Mouse (Mus musculus): ENCODE data around the gene Pdcl2. TPM values are rescaled to one million over a fixed set of nuclear protein-coding genes. Genes with fewer than 3 reads are reported as not detected.
A peak's percentile ranks its signal among the peaks of the same experiment; 100 is the strongest.

Gene Pdcl2
- total RNA-seq (2021): not detected

DNA sequence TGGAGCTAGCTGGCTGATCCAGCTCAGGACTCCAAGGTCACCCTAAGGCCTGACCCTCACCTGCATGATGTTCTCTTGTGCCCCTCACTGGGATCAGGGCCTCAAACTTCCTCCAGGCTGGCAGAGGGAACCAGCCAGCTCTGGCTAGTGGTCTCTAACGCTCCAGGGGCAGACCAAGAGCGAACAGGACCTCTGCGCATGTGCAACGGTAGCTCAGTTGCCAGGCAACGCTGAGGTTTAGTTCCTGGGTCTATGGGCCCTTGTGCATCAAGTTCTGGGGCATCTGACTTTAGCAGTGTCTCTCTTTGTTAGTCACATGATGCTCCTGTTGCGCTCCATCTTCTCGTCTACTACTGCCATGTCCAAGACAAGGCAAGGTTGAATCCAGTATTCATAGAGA is at the start of gene Pdcl2:
Gene Pdcl2, minus strand, starts transcription at position 204 of the 400 bp plus-strand sequence.
- no peak for DNase-seq (ENCODE audit: extremely low spot score in 1 of 2, low spot score in 1 of 2)

DNA sequence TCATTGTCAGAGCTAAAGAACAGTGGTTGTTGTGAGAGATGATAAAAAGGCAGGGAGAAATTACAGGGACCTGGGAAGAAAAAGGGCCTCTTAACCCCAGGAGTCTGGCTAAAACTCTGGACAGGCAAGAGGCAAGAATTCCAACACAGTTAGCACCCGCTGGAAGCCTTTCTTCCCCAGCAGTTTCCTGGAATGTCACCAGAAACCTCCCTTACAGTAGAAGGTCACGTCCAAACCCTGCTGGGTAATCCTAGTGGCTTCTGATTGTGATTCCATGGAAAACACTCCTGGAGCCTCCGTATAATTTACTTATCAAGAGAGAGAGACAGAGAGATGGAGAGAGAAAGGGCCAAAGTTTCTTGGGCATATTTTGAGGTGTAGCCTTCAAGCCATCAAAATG is 48.3 kb upstream of the Pdcl2 start:
- DNase-seq (ENCODE audit: extremely low spot score in 1 of 2, low spot score in 1 of 2): no peak

DNA sequence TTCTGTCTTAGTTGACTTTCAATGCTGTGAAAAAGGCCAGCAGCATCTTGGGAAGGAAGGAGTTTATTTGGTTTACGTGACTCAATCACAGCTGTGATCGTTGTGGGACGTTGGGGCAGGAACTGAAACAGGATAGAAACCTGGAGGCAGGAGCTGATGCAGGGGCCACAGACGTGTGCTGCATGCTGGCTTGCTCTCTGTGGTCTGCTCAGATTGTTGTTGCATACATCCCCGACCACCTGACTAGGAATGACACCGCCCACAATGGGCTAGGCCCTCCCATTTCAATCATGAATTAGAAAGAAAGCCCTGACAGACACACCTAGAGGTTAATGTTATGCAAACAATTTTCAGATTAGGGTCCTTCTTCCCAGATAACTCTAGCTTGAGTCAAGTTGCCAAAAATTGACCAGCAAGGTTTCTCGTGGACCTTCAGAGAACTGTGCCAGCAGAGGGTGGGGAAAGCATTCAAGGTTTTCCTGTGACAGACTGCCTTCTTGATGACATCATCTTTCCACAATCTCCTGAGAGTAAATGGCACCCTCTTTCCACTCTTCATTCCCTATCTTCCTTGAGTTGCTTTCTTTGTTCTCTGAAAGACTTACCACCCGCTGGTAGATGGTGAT is 38.4 kb upstream of the Pdcl2 start:
- no peak for DNase-seq (ENCODE audit: extremely low spot score in 1 of 2, low spot score in 1 of 2)

DNA sequence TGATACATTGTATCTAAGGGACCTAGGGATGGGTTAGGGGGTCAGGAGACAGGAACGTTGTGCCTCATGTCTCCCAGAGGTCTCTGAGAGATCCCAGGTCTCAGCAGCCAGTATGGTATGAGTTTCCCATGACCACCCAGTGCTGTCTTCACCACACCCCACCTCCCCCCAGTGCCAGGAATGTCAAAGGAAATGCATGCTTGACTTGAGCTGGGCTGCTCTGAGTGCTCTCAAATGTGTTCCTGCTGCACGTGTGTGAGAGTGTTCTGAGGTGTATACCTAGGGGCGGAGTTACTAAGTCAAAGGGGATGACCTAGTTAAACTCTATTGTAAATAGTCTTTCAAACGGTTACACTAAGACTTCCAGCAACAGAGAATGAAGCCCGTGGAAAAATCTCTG is 34.5 kb upstream of the Pdcl2 start:
- no peak for DNase-seq (ENCODE audit: extremely low spot score in 1 of 2, low spot score in 1 of 2)

DNA sequence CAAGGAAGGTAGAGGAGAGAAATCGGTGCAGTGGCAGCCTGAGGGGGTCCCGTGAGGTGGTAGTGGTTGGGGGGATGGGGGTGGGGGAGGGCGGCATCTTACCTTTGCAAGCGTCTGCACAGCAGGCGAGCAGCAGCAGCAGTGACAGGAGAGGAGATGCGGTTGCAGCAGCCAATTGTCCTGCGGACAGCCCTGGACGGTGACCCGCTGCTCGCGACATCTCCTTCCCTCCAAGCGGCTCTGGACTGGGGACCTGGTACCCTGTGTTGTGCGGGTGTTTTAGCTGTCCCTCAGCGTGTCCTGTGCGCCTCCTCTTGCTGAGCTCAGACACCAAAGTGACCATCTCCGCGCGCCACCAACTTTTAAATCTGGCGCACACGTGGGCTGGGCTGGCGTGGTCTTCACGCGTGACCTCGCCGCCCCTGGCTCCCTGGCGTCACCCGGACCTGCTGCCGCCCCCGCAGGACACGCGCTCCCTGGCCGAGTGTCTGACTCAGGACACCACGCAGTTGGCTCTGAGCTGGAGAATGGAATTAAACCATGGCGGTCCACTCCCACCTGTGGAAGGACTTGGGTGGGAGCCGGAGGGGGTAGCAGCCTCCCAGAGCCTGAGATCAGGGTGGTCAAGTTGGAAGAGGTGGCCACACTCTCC is 32.6 kb upstream of the Pdcl2 start, which contains the start of gene Nmu:
Gene Nmu, minus strand, starts transcription at position 336 of the 652 bp plus-strand sequence.
- DNase-seq (ENCODE audit: extremely low spot score in 1 of 2, low spot score in 1 of 2): no peak

DNA sequence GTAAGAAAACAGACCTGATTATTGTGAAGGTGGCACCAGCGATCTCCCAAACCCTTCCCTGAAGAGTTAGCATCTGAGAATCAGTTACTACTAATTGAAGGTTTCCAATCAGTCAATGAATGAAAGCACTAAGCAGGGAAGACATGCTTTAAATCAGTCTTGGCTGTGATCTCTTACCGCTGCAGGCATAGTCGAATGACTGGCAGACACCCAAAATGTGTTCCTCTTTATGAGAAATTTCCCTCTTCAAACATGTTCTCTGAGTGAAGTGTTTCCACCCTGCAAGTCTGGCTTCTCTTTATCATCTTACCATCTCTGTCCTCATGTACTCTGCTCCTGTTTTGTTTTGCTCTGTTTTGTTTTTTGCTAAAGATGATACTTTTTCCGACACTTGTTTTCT is 29.8 kb upstream of the Pdcl2 start:
- DNase-seq (ENCODE audit: extremely low spot score in 1 of 2, low spot score in 1 of 2): no peak

DNA sequence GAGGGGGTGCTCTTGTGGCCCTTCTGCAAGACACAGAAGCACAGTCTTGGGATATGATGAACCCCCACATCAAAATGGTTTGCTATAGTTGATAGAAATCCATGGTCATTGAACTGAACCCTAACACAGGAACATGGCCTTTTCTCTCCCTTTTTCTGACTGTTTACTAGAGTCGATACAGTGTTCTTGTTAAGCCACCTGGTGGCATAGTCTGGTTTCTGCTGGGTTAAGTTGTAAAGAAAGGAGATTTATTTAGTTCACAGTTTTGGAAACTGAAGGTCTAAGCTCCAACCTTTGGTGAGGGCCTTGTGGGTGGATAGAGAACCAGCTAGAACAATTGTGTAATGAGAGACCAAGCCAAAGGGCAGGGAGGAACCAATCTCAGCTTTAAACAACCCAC is 29.1 kb upstream of the Pdcl2 start:
- no peak for DNase-seq (ENCODE audit: extremely low spot score in 1 of 2, low spot score in 1 of 2)

DNA sequence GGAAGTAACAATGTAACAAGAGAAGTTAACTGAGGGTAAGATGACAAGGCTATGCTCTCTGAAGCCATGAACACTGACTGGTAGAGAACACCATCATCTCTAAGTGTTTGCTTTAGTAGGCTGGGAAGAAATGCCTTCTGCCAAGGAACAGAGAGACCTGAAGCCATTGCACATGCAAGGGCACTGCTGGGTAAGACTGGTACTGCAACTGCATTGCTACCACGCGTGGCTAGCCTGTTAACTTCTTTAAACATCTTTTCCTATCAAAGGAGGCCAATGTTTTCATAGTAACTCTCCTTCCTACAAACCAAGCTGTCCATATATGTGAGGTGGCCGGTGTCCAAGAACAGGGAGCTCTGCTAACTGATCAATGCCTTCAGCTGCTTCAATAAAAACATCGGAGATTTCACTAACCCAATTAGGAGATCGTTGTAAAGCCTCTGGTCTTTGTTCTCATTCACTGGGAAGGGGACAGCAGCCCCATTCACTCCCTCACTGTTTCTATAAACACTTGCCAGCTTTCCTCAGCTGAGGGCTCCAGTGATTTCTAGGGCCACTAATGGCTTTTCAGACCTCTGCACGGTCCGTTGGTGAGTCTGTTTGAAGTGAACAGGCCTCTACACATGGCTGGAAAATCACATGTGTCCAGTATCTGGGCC is 21.1 kb upstream of the Pdcl2 start:
- DNase-seq (ENCODE audit: extremely low spot score in 1 of 2, low spot score in 1 of 2): no peak

DNA sequence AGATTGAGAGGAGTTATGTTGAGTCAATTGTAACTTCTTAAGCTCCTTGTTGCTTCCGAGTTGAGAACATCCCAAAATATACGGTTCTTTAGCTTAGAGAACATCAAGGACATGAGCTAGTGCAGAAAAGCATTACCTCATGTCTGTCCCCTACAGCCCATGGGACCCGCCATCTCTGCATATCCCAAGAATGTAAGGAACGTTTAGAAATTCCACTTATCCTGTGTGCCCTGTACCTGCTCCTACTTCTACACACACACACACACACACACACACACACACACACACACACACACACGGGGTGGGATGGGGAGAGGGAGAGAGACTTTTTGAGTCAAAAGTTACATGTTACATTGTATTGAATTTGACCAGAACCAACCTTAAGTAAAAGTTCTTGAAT is 20.6 kb upstream of the Pdcl2 start:
- DNase-seq (ENCODE audit: extremely low spot score in 1 of 2, low spot score in 1 of 2): no peak

DNA sequence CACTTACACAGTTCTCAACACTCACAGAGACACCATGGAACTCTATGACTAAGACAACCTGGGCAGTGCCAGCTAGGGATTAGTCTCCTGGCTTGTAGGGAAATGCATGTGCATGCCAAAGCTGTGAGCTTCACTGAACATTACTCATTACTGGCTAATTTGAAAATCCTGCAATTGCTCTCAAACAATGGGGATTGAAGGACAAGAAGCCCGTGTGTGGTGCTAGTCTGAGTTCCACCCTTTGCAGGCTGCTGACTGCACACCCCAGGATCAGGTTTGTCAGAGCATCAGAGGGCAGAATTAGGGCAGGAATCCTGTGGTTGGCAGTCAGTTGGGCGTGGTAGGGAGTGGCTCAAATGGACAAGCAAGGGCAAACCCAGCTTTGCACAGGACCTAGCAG is 15.2 kb upstream of the Pdcl2 start:
- no peak for DNase-seq (ENCODE audit: extremely low spot score in 1 of 2, low spot score in 1 of 2)

DNA sequence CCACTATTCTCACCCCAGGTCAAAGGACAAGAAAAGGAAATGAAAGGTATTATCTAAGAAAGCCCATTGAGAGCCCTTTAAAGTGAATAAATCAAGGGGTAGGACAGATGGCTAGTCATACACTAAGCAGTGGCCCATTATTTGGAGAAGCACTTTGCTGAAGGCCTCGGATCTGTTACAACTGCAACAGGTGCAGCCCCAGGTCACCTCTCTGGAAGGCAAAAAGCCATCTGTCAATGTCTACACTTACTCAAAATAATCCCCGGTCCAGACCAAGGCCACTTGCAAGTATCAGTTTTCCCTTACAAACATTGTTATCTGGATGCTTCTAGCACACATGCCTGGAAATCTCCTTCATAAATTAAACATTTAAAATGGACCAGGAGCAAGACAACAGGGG is 10.0 kb upstream of the Pdcl2 start:
- DNase-seq (ENCODE audit: extremely low spot score in 1 of 2, low spot score in 1 of 2): no peak

DNA sequence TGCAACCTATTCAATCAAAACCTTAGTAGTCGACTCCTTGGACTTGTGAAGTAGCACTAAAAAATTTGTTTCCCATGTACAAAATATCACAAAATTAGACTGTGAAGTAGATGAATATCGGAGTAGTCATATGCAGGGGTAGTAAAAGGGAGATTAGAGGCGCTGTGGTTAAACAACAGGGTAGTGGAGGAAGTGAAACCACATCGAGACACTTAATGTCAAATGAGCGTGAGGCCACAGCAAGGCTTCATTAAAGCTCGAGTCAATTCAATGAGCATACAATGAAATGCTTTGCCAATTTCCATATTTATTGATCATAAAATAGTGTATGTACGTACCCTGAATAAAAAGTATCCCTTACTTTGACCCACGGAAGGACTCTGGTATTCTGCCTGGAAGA is 6.1 kb upstream of the Pdcl2 start:
- no peak for DNase-seq (ENCODE audit: extremely low spot score in 1 of 2, low spot score in 1 of 2)

DNA sequence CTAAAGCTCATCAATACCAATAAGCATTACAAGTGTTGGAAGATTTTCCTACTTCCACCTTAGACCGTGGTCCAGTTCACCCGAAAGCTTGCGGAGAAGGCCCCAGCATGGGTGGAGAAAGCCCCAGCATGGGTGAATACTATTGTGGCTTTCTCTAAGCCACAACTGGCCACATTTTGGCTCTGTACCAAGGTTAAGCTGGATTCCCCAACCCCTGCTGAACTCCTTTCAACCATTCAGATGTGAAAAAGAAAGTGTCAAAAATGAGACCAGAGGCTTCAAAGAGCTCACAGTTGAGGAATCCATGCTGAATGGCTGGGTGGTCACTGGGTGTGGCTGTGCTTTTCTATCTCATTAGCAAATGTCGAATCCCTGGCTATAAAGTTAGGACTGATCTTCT is 2.9 kb upstream of the Pdcl2 start:
- no peak for DNase-seq (ENCODE audit: extremely low spot score in 1 of 2, low spot score in 1 of 2)

DNA sequence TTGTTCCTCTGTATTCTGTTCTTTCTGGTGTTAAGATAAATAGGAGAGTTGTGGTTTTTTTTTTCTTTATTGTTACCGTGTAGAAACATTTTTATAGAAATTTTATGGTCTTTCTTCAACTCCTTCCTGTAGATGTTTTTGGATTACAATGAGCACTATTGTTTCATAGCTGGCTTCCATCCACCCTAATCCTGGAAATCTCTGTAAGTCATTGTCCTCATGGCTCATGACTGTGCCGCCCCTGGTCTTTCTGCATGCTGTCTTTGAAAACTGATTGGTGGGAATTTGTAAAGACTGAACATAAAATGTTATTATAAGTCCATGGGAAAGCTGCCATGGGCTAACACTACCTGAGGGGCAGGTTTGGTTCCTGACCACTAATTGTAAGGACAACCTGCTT is 3.7 kb downstream of the Pdcl2 start:
- no peak for DNase-seq (ENCODE audit: extremely low spot score in 1 of 2, low spot score in 1 of 2)

DNA sequence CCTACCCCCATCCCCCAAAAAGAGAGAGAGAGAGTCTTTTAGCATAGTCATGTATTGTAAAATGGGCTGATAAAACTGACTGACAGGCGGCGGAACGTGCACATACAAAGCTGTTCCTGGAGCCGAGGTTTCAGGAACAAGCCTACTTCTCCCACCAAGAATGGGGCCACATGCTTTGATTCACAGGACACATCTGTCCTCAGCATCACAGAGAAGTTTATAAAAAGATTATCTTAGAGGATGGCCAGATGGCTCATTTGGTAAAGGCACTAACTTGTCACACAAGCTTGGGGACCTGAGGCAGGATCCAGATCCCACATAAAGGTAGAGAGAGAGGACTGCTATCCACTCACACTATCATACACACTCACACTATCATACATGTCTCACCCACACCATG is 5.8 kb downstream of the Pdcl2 start:
- DNase-seq (ENCODE audit: extremely low spot score in 1 of 2, low spot score in 1 of 2): no peak

DNA sequence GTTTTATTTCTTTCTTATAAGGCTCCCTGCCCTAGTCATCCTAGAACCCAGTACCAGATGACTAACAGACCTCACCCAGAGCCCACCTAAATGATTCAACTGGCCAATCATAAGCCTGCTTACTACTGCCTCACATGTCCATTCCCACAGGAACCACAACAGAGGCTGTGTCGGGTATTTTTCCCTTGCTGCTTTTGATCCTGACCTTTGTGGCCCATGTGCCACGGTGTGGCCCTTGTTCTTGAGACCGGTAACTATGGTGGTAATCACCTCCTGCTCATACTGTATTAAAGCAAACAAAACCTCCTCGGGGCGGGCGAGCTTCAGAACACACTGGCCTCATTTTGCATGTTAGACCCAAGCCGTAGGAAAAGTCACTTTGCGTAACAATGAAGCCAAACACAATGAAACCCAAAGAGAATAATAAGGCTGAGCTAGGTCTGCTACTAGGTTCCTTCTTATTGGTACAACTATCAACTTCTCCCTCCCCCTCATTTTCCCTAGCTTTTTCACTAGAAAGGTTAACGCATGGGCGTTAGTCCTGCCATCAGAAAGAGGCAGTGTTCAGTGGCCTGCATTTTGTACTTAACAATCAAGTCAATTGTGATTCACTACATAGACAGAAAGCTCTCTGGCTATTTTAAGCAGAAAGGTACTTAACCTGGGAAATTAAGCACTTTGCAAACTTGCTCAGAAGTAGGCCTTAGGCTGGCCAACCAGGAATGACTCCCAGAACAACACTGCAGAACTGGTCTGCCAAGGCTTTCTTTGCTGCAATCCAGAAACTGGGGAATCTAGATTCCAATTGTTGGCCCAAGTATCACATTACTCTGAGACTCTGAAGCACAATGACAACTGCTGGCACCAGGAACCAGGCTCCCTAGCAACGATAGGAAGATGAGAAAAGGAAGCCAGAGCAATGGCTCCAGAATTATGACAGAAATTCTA is 9.4 kb downstream of the Pdcl2 start:
- DNase-seq (ENCODE audit: extremely low spot score in 1 of 2, low spot score in 1 of 2): no peak

DNA sequence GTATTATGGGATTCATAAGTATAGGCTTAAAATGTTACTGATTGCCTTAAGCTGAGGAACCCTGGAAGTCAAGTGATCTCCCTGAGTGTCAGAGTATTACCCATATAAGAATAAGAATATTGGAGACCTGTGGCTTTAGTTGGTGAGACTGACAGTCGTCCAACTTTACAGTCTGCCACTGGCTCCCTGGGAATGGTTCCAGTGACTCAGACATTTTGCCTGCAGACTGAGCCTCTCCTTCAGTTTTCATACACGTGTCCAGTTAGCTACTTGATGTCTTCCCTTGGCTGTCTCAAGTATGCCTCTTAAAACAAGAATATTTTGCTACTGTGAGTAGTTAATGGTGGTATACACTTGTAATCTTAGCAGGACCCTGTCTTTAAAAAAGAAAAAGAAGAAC is 22.8 kb downstream of the Pdcl2 start:
- DNase-seq (ENCODE audit: extremely low spot score in 1 of 2, low spot score in 1 of 2): no peak

DNA sequence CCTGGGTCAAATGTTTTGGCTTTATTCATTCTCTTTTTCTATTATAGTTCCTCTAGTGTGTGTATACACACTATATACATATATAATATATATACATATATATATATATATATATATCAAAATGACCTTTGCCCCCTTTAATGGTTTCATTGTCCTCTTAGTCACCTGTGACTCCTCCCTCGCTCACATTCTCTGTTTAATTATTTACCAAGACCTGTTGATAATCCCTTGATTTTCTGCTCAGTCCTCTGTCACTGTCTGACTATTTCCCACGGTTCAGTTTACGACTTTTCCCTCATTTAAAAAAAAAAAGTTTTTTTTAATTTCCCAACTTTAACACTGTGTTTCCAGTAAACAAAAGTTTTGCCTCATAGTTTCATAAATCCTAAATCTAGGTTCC is 24.7 kb downstream of the Pdcl2 start:
- DNase-seq (ENCODE audit: extremely low spot score in 1 of 2, low spot score in 1 of 2): no peak

DNA sequence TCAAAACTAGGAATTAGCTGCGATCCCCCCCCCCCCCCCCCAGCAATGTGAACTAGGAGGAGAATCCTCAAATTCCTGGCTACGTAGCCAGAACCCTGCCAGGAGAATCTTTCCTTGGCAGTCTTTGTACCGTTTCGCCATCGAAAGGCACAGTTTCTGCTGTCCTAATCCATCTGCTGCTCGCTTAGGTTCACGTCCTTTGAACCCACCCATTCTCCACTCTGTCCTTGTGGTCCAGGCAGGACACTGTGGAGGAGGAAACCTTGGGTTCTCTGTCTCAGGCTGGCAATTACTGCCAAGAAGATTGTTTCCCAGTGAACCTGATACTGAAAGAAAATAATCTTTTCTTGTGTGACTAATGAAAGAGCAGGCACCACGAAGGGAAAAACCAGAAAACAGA is 25.3 kb downstream of the Pdcl2 start:
- no peak for DNase-seq (ENCODE audit: extremely low spot score in 1 of 2, low spot score in 1 of 2)

DNA sequence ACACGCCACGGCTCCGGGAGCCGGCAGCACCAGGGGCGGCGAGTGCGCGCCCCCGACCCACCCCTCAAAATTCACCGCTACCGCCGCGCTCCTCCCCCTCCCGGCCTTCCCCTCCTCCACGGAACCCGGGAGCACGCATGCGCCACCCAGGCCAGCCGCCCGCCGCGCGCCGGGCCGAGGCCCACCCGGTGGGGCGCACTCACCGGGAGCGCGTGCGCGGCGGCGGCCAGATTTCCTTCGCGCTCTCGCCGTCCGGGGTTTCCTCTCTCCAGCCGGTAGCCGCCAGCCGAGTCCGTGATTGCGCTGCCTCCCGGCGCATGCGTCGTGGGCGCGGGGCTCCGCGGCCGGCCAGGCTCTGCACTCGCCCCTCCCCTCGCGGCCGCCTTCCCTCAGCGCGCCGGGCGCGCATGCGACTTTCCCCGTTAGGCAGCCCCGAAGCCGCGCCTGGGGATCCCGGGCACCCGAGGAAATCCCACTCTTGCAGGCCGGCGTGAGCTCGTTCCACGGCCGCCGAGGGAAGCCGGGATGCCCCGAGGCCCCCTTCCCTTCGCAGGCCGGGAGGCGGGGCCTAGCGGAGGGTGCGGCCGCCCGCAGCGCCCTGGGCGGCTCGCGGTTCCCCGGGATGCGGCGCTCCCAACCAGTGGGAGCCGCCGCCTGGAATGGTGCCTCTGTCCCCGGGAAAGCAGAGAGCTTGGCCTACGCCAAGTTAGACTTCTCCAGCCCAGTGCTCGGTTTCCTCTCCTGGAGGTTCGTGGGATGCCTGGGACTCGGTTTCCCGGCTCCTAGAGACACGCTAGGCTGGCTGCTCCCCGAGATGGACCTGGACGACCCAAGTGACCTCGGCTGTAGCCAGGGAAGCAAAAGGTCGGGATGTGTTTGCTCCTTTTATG is 26.3 kb downstream of the Pdcl2 start, which contains the start of gene Clock:
Gene Clock, minus strand, starts transcription at position 341 of the 890 bp plus-strand sequence.
- peak; percentile 85 to 93 for DNase-seq (ENCODE audit: extremely low spot score in 1 of 2, low spot score in 1 of 2)

Measured in layer of hippocampus, postnatal 25 days (tissue).